In genomic region chr4:102478104-102478503, GRCm38 (mm10) we compare ENCODE assay signal across 29 mouse cellular contexts.
A peak's percentile ranks its signal among the peaks of the same experiment; 100 is the strongest.
DNase-seq lines count a peak whose midpoint lies in the region; ATAC-seq and TF ChIP-seq lines count a peak whose summit lies in the region.
"Had no signal": no experiment of that assay in that cellular context is flagged by ENCODE, and none has a peak within 500 bp of the region (broad histone marks: within the 10 kb centered on the region; RNA-seq: fewer than 3 reads in every experiment).

No protein-coding gene starts in this region.

- no peaks in the 10 kb centered on the region for H3K4me1 ChIP-seq in midbrain, postnatal 0 days (ENCODE audit: insufficient read depth, low read length)
- H3K4me1 ChIP-seq: embryonic facial prominence, embryonic 12.5 days; hindbrain, embryonic 12.5 days; megakaryocyte, embryonic 14.5 days; midbrain, embryonic 12.5 days; stomach, embryonic 15.5 days had no signal

- no peaks in the 10 kb centered on the region for H3K27me3 ChIP-seq in midbrain, postnatal 0 days (ENCODE audit: insufficient read depth, low read length)
- H3K27me3 ChIP-seq: embryonic facial prominence, embryonic 12.5 days; hindbrain, embryonic 12.5 days; midbrain, embryonic 12.5 days; stomach, embryonic 15.5 days had no signal

- DNase-seq in MN1 (ENCODE audit: low spot score) (peak; percentile 15), ZHBTc4 (ENCODE audit: low read depth, low spot score) (peak; percentile 37)
- DNase-seq in kidney, adult 9 months = peak; percentile 88
- peak; percentile 71 for DNase-seq in kidney, postnatal 14 days
- DNase-seq in retina, embryonic 14.5 days (ENCODE audit: low spot score) = no peak
- DNase-seq in embryo, embryonic 10.5 days (ENCODE audit: low spot score) = no peak
- no peak for DNase-seq in midbrain, postnatal 0 days (ENCODE audit: low spot score)
- DNase-seq: adrenal gland, adult 8-10 months; cerebellum, adult 2 months; cerebellum, postnatal 25 days; embryo, embryonic 11 days; gastrocnemius, adult 2 months; gastrocnemius, postnatal 36 days; heart, adult 18-20 months; heart, postnatal 36 days; layer of hippocampus, adult 9-11 months; lung, postnatal 4 days; retina, postnatal 1 day; right cerebral cortex, postnatal 14 days; thymus, postnatal 14 days had no signal

- H3K9me3 ChIP-seq in midbrain, postnatal 0 days (ENCODE audit: low read length) = no peaks in the 10 kb centered on the region
- H3K9me3 ChIP-seq: embryonic facial prominence, embryonic 12.5 days; hindbrain, embryonic 12.5 days; megakaryocyte, embryonic 14.5 days; midbrain, embryonic 12.5 days; stomach, embryonic 15.5 days had no signal

- H3K27ac ChIP-seq in midbrain, postnatal 0 days (ENCODE audit: low read depth, low read length) = no peak overlapping the region
- H3K27ac ChIP-seq: embryonic facial prominence, embryonic 12.5 days; gastrocnemius, adult 2 months; hindbrain, embryonic 12.5 days; midbrain, embryonic 12.5 days; stomach, embryonic 15.5 days had no signal

- no peak overlapping the region for H3K4me3 ChIP-seq in midbrain, postnatal 0 days (ENCODE audit: low read depth, low read length)
- H3K4me3 ChIP-seq: embryonic facial prominence, embryonic 12.5 days; gastrocnemius, adult 2 months; hindbrain, embryonic 12.5 days; megakaryocyte, embryonic 14.5 days; midbrain, embryonic 12.5 days; stomach, embryonic 15.5 days had no signal

- no peak for TF ChIP-seq CTCF in midbrain, postnatal 0 days (IDR thresholded peaks at IDR 0.05)

- H3K4me2 ChIP-seq in midbrain, postnatal 0 days (ENCODE audit: low read depth, low read length, poor library complexity, severe bottlenecking) = no peak overlapping the region
- H3K4me2 ChIP-seq: embryonic facial prominence, embryonic 12.5 days; heart, embryonic 11.5 days; hindbrain, embryonic 12.5 days; liver, embryonic 11.5 days; midbrain, embryonic 12.5 days; stomach, embryonic 15.5 days had no signal

- no peak overlapping the region for H3K9ac ChIP-seq in midbrain, postnatal 0 days (replicated peaks; ENCODE audit: low read length, poor library complexity, severe bottlenecking)
- H3K9ac ChIP-seq: embryonic facial prominence, embryonic 12.5 days; hindbrain, embryonic 12.5 days; midbrain, embryonic 12.5 days; stomach, embryonic 15.5 days had no signal

- H3K36me3 ChIP-seq in midbrain, postnatal 0 days (ENCODE audit: insufficient read depth, low read length) = no peaks in the 10 kb centered on the region
- H3K36me3 ChIP-seq: embryonic facial prominence, embryonic 12.5 days; hindbrain, embryonic 12.5 days; midbrain, embryonic 12.5 days; stomach, embryonic 15.5 days had no signal

- no peak for ATAC-seq in midbrain, postnatal 0 days (ENCODE audit: low FRiP score)
- ATAC-seq: CD4-positive, CD25-positive, alpha-beta regulatory T cell, adult 4 months; forebrain, embryonic 14.5 days had no signal

- 54% methylated on average over 3 of the region's 3 CpGs for WGBS in midbrain, postnatal 0 days

Comparison
In these comparisons a context has a peak if more than half of its experiments do, and no peak if none do; other contexts are left out.
1. DNase-seq: peak in MN1 (single experiment), ZHBTc4 (single experiment), kidney, adult 9 months (single experiment) and kidney, postnatal 14 days (single experiment); none in retina, embryonic 14.5 days (single experiment), embryo, embryonic 10.5 days (single experiment) and midbrain, postnatal 0 days (single experiment).